Mouse (Mus musculus): Measurements from ENCODE around the gene Olfr692.
"Not testable (repeated sequence)": the region's sequence is repeated elsewhere in the genome, so short reads cannot be mapped to it uniquely, and the experiment has no call there.

Olfr692 gene

DNA sequence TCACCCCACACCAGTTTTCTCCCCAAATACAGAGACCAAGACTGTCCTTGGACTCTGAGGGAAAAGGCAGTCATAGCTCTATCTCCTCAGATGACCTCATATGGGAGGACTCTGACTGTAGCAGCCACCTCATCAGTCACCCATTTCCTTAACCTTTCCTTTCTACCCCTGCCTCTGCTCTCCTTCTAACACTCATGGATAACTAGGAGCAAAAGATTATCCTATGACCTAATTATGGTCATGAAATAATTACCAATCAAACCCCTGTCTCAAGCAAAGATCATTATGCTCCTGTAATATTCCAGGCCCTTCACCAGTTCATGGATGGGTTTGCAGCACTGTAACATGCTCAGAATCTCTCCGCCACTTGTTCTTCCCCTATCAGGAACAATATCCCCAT, at the start of gene Olfr692:
Gene Olfr692, plus strand, starts transcription at position 301 of the 400 bp plus-strand sequence.
- no peak for DNase-seq (ENCODE audit: low spot score)

DNA sequence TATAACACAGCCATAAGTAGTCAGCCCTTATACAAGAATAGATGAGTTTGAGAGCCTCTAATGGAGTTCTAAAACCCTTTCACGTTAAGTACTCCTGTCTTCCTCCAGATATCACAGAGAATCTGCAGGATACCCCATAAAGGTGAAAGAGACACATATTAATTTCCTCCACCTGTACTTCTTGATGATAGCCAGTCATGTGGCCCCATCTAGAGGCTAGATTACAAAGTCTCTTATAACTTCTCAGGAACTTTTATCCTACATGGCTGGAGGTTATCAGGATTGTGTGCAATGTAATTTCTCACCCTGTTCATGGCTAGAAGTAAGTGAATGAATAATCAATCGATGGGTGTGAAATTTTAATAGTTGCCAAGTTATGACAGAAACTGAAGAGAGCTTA, 42.7 kb upstream of the Olfr692 start:
- DNase-seq (ENCODE audit: low spot score): no peak

DNA sequence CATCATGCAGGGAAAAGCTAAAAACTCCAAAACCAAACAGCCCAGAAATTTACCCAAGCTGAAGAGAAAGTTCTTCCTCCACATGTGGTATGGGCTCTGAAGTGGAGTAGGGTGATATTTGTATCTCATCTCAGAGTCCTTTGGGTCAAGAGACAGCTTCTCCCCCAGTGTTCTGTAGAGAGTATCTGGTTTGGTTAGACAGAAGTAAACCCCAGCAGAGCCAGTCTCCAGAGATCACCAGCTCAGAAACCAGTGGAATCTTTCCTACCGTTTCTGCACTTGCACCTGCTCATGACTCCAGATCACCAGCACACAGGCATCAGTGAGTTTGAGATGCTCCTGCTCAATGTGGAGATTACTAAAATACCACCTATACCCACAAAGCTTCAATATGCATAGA, 34.0 kb upstream of the Olfr692 start, which contains the start of gene Olfr690:
Gene Olfr690, minus strand, starts transcription at position 101 of the 400 bp plus-strand sequence.
- DNase-seq (ENCODE audit: low spot score): no peak

DNA sequence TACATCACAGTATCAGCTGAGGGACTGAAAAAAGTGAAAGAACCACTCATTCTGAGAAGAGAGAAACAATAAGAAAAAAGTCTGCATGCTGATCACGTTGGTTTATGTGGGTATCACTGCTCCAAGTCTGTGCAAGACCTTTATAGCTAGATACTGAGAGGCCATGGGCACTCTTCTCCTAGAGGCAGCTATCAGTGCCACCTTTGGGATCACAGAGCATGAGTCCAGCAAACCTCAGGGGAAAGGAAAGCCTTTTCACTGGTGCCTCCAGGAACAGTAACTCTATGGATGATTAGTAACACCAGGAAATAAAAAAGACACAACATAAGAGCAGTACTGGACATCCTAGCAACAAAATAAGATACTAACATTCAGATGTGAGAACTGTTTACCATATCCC, 25.9 kb upstream of the Olfr692 start, which contains the start of gene Olfr691:
Gene Olfr691, minus strand, starts transcription at position 101 of the 400 bp plus-strand sequence.
- DNase-seq (ENCODE audit: low spot score): no peak

DNA sequence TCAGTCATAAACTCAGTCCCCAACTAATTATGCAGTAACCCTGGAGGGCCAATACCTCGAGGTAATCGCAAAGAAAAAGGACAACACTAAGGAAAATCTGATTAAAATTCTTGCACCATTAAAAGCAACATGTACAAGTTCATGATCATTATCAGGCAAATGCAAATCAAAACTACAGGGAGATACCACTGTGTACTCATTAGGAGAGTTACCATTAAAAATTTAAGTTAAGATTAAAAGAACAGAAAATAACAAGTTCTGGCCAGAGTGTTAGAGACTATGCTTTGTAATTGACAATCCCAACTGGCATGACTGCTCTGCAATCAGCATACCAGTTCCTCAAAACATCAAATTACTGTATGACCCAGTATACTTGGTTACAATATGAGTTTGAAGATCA, 25.3 kb upstream of the Olfr692 start:
- DNase-seq (ENCODE audit: low spot score): no peak

DNA sequence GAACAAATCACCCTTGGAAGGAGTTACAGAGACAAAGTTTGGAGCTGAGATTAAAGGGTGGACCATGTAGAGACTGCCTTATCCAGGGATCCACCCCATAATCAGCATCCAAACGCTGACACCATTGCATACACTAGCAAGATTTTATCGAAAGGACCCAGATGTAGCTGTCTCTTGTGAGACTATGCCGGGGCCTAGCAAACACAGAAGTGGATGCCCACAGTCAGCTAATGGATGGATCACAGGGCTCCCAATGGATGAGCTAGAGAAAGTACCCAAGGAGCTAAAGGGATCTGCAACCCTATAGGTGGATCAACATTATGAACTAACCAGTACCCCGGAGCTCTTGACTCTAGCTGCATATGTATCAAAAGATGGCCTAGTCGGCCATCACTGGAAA, 12.0 kb upstream of the Olfr692 start:
- not testable (repeated sequence) for DNase-seq (ENCODE audit: low spot score)

DNA sequence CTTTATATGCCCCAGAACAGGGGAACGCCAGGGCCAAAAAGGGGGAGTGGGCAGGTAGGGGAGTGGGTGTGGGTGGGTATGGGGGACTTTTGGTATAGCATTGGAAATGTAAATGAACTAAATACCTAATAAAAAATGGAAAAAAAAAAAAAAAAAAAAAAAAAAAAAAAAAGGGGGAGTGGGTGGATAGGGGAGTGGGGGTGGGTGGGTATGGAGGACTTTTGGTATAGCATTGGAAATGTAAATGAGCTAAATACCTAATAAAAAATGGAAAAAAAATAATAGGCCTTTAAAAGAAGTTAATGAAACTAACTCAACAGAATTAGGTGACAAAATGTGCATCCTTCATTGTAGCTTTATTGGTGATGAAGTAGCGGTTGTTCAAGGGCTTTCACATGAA, 11.5 kb upstream of the Olfr692 start:
- not testable (repeated sequence) for DNase-seq (ENCODE audit: low spot score)

DNA sequence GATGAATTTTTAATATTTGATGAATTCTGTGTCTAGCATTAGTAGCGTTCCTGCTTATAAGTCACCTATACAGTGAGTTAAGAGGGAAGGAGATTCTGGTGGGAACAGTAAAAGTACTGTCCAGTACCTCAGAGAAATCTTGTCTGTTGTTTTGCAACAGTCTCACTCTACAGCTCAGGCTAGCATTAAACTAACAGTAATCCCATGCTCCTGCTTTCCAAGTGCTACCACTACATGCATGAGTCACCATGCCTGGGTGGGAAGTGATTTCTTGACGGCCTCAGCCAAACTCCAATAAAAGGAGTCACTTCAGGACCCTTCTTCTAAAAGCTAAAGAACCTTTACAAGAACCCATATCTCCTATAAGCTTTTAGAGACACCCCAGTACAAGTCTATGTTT, 6.3 kb upstream of the Olfr692 start:
- DNase-seq (ENCODE audit: low spot score): no peak

DNA sequence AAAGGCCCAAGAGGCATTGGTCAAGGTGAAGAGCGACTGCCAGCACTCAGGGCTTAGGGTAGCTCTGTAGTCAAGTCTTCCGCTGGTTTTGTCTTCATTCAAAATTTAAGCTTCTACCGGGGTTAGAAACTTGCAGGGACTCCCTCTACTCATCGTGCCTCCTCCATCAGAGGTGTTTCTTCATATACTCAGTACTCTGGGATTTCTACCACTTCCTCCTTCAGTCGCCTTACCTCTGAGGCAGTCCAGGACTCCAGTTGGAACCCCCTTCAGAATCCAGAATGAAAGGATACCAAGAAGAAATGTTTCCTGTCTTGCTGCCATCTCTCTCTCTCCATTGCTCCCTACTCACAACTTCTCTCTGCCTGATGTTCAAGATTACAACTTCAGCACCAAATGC, 762 bp upstream of the Olfr692 start:
- no peak for DNase-seq (ENCODE audit: low spot score)

DNA sequence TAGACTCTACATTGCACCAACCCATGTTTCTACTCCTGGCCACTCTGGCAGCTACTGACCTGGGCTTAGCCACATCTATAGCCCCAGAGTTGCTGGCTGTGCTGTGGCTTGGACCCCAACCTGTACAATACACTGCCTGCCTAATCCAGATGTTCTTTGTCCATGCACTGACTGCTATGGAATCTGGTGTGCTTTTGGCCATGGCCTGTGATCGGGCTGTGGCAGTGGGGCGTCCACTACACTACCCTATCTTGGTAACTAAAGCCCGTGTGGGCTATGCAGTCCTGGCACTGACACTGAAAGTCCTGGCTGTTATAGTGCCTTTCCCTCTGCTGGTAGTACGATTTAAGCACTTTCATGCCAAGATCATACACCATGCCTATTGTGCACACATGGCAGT, 491 bp downstream of the Olfr692 start:
- DNase-seq (ENCODE audit: low spot score): no peak

DNA sequence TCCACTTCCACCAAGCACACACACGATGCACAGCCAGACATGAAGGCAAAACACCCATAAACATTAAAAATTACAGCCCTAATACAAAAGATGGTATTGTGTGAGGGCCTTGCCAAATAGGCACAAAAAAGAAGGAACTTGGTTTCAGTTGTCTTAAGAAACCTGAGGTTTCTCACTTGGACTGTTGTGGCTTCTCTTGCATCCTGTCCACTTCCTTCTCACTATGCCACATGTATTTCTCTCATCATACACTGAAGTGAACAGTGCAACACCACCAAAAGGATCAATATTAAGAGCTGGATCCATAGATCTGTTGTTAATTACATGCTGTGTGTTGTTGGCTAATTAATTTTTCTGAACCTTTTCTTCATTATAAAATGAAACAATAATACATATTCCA, 4.9 kb downstream of the Olfr692 start:
- DNase-seq (ENCODE audit: low spot score): no peak

DNA sequence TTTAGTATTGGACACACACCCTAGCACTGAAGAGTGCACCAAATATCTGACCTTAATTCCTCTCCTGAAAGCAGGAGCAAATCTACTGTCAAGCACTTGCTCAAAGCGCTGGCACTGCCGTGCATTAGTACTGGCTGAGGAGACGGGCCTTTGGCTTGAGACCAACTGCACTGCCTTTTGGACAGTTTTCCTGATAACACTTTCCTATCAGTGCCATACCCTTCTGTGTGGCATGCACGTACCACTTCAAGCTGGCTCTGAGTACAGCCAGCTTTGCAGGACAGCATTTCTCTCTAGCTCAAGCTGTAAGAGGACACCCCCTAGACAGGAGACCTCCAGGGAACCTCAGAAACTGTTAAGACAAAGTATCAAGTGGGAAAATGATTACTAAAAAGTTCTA, 5.5 kb downstream of the Olfr692 start:
- DNase-seq (ENCODE audit: low spot score): no peak

DNA sequence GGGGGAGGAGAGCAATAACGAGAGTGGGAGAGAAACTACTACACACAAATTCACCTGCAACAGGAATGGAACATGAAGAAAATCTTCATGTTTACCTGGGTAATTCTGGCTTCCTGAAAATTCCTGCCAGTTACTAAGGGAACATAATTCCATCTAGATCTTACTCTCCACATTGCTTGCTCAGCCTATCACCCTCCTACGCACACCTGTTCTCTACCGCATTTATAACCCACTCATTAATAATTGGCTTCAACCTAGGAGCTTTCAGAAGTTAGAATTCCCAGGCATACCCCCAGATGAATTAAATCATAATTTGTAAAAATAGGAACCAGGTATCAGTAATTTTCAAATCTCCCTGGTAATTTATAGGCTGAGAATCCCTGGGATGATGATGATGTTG, 5.9 kb downstream of the Olfr692 start:
- DNase-seq (ENCODE audit: low spot score): no peak

DNA sequence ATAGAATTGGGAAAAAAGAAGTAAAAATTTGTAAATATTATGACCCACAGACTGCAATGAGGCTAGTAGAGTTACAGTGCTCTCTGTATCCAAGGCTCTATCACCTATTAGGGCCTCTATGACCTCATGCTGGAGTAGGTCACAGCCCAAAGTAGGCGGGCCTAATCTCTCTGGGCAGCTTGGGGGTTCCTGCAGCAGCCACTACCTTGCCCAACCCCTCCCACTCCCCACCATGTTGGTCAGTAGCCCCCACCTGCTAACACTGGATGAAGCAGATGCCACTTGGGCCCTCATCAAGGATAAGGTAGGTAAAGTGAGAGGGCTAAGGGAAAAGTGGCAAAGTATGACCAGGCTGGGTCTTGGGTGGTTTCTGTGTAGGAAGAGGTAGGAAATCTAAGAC, 6.8 kb downstream of the Olfr692 start, which contains the start of gene Gm5901:
Gene Gm5901, plus strand, starts transcription at position 173 of the 400 bp plus-strand sequence.
- no peak for DNase-seq (ENCODE audit: low spot score)

DNA sequence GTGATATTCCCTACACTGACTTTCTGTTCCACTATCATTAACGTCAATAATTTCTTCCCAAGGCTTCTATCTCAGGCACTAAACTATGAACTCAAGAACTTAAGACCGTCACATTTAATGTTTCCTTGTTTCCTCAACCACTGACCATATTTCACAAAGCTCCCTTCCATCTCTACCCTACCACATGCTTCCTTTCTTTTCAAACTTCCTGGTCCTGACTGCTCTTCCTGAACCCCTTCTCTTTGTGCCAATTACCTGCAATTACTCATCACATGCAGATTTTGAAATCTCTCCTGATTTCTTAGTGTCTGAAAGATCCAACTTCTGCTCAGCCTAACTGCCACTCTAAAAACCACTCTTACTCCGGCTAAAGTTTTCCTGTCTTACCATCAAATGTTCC, 12.3 kb downstream of the Olfr692 start:
- DNase-seq (ENCODE audit: low spot score): no peak

DNA sequence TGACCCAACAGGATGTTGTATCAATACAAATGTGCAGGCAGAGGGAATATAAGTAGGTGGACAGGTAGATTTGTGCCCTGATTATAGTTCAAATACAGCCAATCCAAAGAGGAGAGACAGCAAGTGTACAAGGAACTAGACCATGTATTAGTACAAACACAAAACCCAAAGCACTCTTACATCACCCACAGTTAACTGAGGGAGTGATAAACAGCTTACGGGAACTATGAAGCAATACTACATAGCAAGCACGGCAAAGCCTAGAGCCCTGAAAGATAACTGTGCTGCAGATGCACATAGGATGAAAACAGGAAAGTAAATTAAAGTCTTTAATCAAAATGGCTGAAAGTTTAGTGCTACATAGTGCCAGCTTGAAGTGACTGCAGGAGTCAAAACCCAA, 19.7 kb downstream of the Olfr692 start:
- no peak for DNase-seq (ENCODE audit: low spot score)

DNA sequence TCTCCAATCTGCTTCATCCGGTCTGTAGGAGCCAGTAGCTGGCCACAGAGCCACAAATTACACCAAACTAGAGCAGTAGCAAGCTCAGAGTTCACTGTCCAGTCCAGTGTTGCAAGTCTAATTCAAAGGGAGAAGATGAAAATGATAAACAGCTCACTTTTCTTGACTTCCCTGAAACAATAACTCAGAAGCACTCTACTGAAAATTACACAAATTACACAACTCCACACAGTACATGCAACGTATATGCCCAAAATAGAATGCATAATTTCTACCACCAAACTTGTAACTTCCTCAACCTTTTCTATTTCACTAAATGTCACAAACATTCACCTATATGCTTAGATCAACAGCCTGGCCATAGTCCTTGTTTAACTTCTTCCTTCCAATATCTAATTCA, 22.2 kb downstream of the Olfr692 start:
- no peak for DNase-seq (ENCODE audit: low spot score)

DNA sequence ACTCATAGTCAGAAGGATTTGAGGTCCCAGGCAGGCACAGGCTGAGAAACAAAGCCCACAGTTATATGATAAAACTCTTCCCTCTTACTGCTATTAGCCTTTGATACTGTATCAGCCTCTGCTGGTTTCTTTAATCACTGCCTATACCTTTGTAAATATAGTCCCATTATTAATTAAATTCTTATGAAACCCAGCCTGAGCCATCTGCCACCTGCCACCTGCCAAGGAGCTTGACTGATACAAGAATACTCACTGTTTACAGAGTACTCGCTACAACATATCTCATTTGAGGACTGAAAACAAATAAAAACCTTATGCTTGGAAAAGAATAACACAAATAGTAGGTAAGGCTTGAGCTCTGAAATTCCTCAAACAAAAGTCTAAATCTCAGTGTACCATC, 26.6 kb downstream of the Olfr692 start:
- no peak for DNase-seq (ENCODE audit: low spot score)

DNA sequence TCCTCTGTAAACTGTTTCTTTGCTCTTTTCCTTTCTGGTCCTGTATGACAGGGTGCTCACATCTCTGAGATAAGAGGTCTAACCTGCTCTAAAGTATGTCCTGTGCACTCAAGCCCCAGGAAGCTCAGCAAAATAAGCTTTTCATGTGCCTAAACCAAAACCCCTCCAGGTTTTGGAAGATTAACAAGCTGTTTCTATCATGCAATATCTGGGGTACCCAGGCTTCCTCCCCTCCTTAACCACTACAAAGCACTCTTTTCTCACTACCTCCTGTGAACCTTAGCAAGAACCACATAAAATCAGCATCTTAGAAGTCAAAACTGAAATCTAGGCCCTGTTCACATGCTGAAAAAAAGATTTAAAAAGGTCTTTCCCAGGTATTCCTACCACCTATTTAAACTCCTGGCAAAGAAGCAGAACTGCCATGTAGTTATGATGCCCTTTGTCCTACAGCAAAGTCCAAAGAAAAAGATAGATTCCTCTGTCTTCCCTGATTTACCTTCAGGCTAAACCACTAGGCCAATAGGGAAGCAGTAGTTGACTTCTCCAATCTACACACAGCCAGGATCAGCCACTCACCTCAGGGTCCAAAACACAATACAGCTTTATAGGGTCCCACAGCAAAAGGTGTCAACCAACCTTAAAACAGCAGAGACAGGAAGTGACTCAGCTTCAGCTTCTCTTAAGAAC, 27.2 kb downstream of the Olfr692 start:
- no peak for DNase-seq (ENCODE audit: low spot score)

DNA sequence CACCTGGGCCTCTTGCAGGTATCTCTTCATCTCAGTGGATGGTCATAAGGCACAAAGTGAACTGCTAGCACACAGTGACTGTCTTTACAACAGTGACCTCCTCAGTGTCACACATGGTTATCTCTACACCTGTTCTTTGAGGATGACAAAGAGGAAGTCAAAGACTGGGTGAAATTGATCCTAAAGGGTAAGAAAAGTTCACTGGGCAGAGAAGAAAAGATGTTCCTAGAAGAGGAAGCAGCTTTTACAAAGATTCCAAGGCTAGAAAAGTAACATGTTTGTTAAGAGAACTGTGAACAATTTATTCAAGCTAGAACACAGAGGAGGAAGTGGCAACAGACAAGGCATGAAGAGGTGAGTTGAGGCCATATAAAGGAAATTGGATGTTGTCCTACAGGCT, 28.1 kb downstream of the Olfr692 start:
- DNase-seq (ENCODE audit: low spot score): no peak

DNA sequence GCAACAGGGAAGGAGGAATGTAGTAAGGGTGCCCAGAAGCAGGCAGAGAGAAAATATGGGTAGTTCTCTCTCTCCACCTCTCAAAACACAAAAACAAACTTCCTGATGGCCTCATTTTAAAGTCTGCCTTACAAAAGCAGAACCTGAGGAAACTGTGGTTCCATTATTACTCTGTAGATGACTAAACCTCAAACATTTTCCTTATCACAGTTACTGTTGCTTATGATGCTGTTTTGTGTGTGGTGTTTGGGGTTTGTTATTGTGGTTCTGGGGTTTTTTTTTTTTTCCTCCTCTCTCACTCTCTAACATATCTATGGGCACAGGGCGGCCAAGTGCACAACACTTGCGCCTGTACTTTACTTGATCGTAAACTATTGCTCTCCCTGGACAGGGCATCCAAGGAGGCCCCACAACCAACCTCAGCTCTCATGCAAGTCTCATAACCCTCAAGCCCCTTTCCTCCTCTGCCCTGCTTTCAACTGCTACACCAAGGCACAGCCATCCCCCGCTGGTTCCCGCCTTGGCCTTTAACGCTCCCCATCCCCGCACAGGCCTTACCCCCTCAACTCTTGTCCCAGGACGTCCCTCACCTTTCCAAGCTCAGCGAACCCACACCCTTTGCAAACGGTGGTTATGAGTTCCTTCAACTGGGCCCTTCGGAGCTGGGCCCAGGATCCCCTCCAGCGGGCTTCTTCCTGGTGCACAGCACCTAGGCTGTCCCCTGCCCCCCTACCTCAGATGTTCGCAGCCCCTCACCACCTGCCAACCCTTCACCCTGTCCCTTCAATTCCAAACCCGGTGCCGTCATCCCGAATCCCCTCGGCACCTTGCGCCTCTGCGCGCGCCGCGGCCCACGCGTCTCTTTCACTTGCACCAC, 31.3 kb downstream of the Olfr692 start:
- peak; percentile 29 for DNase-seq (ENCODE audit: low spot score)

DNA sequence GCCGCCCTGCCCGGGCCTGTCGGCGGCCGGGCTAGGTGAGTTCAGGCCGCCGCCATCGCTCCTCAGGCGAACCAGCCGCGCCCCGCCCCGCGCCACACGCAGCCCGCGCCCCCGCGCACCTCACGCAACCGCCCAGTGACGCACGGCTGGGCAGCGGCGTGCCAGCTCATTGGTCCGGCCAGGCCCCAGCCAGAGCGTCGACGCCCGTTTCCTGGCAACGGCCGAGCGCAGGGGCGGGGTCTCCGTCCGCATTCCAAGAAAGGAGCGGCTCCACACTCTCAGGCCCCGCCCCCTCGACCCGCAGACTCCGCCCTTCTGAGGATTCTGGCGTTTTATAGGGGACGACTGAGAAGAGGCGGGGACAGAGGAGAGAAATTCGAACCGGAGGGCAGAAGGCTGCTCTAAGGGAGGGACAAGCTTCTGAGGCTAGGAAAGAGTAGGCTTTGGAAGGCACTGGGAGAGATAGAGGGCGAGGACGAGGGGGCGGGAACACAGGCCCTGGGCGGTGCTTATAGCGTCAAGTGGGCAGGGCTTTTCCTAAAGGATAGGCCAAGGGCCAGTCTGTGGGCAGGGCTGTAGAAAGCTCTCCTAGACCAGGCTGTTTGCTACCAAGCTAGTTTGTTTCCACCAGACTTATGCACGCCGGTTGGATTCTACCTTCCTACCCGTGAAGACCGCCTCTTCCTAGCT, 32.0 kb downstream of the Olfr692 start, which contains the start of gene Fam160a2:
Gene Fam160a2, minus strand, starts transcription at position 120 of the 690 bp plus-strand sequence.
- peak; percentile 99 for DNase-seq (ENCODE audit: low spot score)

DNA sequence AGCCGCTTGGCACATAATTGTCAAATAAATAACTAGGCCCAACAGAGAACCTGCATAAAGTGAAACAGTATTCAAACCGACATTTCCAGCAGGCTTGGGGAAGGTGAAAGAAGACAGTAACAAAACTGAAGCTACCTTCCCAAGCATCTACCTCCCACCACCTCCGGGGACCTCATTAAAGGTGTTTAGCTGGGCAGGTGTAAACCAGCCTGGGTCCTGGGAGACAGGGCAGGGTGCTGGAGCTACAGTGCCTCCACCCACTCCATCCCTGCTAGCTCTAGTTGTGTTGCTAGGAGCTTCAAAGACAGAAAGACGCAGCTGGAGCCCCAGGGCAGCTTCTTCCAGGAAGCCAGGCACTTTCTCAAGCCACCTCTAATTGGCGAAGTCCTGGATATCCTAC, 36.2 kb downstream of the Olfr692 start, which contains the start of gene Cnga4:
Gene Cnga4, plus strand, starts transcription at position 301 of the 400 bp plus-strand sequence.
- no peak for DNase-seq (ENCODE audit: low spot score)

All from embryo, embryonic 10 days (tissue).